Comparison of ENCODE assay signal across 23 mouse cellular contexts in the genomic region with DNA sequence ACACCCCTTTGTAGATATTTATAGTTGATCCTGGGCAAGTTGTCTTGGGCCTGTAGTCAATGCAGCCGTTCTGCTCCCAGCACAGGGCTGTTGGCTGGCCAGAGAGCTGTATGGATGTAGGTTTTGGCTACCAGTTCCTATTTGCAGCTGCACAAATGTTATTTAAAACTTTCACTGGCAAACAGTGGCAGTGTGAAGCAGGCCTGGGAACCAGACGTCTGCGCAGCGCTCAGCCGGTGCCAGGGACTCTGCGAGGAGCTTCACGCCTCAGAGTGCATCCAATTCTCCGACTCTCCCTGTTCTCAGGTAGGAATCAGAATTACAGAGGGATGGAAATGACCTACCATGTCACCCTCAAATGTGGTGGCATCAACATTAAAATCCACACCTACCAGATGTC.
DNase-seq lines count a peak whose midpoint lies in the region; ATAC-seq lines count a peak whose summit lies in the region.
"Had no signal": no experiment of that assay in that cellular context is flagged by ENCODE, and none has a peak within 500 bp of the region (broad histone marks: within the 10 kb centered on the region; RNA-seq: fewer than 3 reads in every experiment).

No protein-coding gene starts in this region.

- H3K4me3 ChIP-seq in heart, embryonic 10.5 days = no peak overlapping the region
- H3K4me3 ChIP-seq: embryonic facial prominence, embryonic 13.5 days; embryonic facial prominence, embryonic 15.5 days; erythroblast, embryonic 14.5 days; forebrain, embryonic 10.5 days; forebrain, embryonic 12.5 days had no signal

- H3K36me3 ChIP-seq in heart, embryonic 10.5 days = peaks cover 20% of the 10 kb centered on the region; the same call in 1 of the 2 replicates

- H3K4me1 ChIP-seq in heart, embryonic 10.5 days = 0 out of 2 replicates have a peak, but pooled peaks cover 3% of the 10 kb centered on the region

- H3K9me3 ChIP-seq in heart, embryonic 10.5 days = no peaks in the 10 kb centered on the region
- H3K9me3 ChIP-seq: embryonic facial prominence, embryonic 15.5 days; forebrain, embryonic 12.5 days had no signal

- no peak overlapping the region for H3K27ac ChIP-seq in heart, embryonic 10.5 days
- H3K27ac ChIP-seq: embryonic facial prominence, embryonic 13.5 days; embryonic facial prominence, embryonic 15.5 days; forebrain, embryonic 10.5 days; forebrain, embryonic 12.5 days had no signal

- ATAC-seq in frontal cortex, adult (ENCODE audit: low TSS enrichment) = peak; percentile 27; the same call in 1 of the 2 replicates
- ATAC-seq: forebrain, embryonic 14.5 days; forebrain, embryonic 16.5 days had no signal

- DNase-seq in frontal cortex, postnatal 10 days (ENCODE audit: low spot score in 2 of 2) = no peak
- peak; percentile 68 for DNase-seq in heart, embryonic 10.5 days (ENCODE audit: low spot score)
- no peak for DNase-seq in heart, adult 18-20 months
- peak; percentile 14 for DNase-seq in gonadal fat pad, adult 2 months (ENCODE audit: low read depth)
- no peak for DNase-seq in natural killer cell, adult 2 months (ENCODE audit: low spot score in 2 of 2)
- DNase-seq: adrenal gland, adult 2 months; adrenal gland, postnatal 10 days; adrenal gland, postnatal 36 days; cerebellum, adult 11 months; cerebellum, adult 18-20 months; cerebellum, adult 8-10 months; cerebellum, adult 9-11 months; cerebellum, postnatal 14 days; cerebellum, postnatal 36 days; embryo, embryonic 11 days had no signal

- WGBS in heart, embryonic 10.5 days = 93% methylated on average over 8 of the region's 8 CpGs

- no peaks in the 10 kb centered on the region for H3K27me3 ChIP-seq in heart, embryonic 10.5 days (ENCODE audit: insufficient read depth, poor library complexity, severe bottlenecking)
- H3K27me3 ChIP-seq: embryonic facial prominence, embryonic 13.5 days; embryonic facial prominence, embryonic 15.5 days had no signal

Comparison
In these comparisons a context has a peak if more than half of its experiments do, and no peak if none do; other contexts are left out.
1. DNase-seq: peak in heart, embryonic 10.5 days (single experiment) and gonadal fat pad, adult 2 months (single experiment); none in frontal cortex, postnatal 10 days (0 of 2), heart, adult 18-20 months (0 of 2) and natural killer cell, adult 2 months (0 of 2).